Mouse (Mus musculus) 416B (cell line): Measurements from ENCODE around the gene Mrpl57.
"Not testable (repeated sequence)": the region's sequence is repeated elsewhere in the genome, so short reads cannot be mapped to it uniquely, and the experiment has no call there.

ENCODE experiments used
- DNase-seq: peaks from one replicate; pipeline ENCODE4 v3.0.0; 2011; ENCODE audit warnings: low read depth

The Mrpl57 gene

GRCm38 (mm10) chr14:57825788-57826751 lies at the start of gene Mrpl57, which contains the start of gene Ska3:
Mrpl57 (plus strand) TSS chr14:57826234.
Ska3 (minus strand) TSS chr14:57826185.
- DNase-seq: peak; percentile 94

DNA sequence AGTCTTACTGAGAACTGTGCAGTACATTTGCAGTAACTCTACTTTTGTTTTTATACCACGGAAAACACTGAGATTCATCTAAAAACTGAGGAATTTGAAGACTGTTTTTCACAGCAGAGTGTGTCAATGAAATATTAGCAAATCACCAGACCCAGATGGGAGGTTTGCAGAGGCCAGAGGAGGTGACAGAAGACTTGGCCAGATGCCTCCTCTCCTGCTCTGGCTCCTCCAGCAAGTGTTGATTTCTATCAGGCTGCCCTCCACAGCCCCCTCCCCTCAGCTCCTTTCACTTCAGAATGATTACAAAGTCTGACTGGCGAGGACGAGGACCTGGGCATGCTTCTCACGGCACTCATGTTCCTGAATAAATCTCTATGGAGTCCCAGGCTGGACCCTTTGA lies 38.6 kb upstream of the Mrpl57 start:
- DNase-seq: no peak

DNA sequence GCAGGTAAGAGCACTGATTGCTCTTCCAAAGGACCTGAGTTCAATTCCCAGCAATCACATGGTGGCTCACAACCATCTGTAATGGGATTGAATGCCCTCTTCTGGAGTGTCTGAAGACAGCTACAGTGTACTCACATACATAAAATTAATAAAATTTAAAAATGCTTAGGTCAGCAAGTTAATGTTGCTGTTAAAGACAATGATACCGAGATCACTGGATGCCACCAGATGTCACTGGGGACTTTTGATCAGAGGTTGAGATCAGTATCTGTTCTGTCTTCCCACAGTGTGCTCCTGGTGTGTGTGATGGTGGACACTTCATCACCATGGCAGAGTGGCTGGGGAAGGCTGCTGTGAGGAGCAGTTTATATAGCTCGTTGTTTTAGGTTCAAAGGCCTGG lies 36.7 kb upstream of the Mrpl57 start:
- DNase-seq: no peak

DNA sequence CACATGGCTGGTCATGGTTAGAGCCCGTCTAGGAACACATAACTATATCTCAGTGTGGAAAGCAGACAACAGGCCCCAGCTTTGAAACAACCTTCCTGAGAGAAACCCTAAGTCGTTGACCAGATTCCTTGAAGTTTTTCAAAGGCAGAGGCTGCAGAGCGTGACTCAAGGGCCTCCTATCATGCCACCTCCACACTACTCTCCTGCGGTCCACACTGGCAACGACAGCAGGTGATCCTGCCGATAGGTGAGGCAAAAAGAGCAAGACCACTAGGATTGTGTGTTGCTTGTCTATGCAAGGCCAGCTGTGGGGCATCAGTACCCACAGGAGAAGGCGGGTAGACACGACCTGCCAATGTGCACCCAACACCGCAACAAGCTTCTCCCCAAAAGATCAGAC lies 36.3 kb upstream of the Mrpl57 start:
- DNase-seq: no peak

- DNase-seq: no peak
Observed at GRCm38 (mm10) chr14:57791171-57791570, 34.9 kb upstream of the Mrpl57 start.

DNA sequence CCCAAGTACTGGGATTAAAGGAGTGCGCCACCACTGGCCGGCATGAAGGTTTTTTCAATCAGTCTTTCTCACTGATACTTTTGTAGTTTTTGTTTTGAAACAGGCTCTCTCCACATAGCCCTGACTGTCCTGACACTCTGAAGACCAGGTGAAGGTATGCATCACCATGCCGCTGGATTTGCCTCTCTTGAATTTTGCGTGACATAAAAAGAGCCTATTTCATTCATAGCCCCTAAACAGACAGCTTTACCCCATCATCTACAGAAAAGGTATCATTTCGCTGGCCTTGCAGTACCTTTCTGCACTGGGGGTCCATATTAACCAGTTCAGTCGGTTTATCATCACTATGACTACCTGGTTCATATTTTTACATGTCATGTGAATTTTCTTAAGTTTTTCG lies 28.5 kb upstream of the Mrpl57 start:
- no peak for DNase-seq

- peak; percentile 99 for DNase-seq
Observed at GRCm38 (mm10) chr14:57797991-57798931, 27.8 kb upstream of the Mrpl57 start, which contains the start of gene Sap18. Sap18 (plus strand) TSS chr14:57798180.

GRCm38 (mm10) chr14:57803731-57804130 lies 22.3 kb upstream of the Mrpl57 start:
- DNase-seq: no peak

DNA sequence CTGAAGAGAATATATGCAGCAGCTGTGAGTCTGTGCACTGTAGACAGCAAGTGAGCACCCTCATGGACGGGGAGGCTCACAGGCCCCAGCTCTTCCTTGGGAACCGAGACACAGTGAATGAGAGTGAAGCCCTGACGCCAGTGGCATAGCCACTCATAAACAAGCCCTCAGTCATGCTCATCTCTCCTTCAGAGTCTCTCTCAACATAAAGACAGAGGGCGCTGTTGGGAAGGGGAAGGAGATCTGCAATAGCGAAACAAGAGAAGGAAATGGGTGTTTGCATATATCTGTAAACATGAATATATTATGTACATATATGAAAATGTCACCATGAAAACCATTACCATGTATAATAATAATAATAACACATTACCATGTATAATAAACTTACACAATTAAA lies 17.5 kb upstream of the Mrpl57 start:
- DNase-seq: peak; percentile 79

GRCm38 (mm10) chr14:57810886-57811285 lies 15.1 kb upstream of the Mrpl57 start:
- no peak for DNase-seq

DNA sequence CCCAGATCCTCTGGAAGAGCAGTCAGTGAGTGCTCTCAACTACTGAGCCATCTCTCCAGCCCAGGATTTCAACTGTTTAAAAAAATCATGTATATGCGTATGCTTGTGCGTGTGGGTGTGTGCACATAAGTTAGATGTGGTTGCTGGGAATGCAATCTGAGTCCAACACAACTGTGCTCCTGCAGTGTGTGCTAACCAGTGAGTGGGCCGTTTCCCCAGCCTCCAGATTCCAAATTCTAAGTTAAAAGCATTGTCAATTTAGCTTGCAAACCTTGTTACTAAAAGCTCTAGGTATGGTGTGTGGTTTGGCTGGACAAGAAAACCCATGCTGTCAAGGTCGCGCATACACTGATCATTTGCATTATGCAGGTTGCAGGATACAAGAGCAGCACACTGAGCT lies 14.2 kb upstream of the Mrpl57 start:
- no peak for DNase-seq

DNA sequence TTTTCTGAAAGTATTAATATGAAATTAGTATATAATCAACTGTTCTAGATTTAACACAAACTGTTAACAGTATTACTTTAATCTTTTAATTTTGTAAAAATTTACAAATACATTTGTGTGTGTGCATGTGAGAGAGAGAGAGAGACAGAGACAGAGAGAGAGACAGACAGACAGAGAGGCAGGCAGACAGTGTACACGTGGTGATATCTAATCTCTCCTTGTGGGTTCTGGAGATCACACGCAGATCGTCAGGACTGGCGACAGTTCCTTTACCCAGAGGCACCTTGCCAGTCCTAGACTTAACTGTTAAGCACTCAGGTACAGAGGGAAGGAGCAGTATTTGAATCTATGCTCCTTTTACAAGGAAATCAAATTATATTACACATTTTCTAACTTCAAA lies 5.2 kb upstream of the Mrpl57 start:
- no peak for DNase-seq

DNA sequence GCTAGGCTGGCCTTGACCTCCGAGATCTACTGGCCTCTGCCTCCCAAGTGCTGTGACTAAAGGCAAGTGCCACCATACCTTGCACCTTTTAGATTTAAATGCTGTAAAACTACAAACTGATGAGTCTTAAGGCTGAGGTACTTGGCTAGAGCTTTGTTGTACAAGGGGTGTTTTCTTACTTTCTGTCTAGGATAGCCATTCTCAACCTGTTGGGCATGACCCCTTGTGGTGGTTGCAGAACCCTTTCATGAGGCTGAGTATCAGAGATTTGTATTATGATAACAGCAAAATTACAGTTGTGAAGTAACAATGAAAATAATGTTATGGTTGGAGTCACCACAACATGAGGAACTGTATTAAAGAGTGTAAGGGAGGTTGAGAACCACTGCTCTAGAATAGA lies 1.2 kb downstream of the Mrpl57 start:
- peak; percentile 66 for DNase-seq

DNA sequence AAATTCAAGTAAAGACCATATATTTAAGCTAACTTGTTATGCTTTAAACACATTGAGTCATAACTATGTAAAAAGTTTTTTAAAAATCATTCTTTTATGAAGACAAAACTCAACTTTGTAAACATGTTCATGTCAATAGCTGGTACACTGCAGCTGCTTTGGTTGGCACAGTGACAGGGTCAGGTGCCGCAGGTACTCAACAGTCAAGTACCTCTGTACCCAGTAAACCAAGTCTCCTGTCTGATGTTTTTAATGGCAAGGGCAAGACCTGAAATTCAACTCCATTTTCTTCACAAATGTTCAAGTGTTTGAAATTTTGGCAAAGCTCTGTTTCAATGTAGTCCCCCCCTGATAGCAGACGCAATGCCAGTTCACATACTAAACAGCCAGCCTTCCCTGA lies 7.5 kb downstream of the Mrpl57 start:
- DNase-seq: no peak

DNA sequence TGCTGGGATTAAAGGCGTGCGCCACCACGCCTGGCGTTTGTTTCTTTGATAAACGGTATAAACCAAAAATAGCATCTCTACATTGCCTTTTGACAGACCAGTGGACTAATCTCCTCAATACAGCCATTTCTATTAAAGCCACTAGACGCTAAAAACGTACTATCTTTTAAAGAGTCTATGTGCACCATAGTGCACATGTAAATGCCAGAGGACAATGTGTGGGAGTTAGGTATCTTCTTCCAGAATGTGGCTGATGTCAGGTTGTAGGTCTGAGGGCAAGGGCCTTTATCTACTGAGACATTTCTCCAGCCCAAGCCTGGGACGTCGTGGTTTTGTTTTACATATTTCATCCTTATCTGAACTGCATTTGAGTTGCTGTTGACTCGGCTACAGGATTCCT lies 9.1 kb downstream of the Mrpl57 start:
- no peak for DNase-seq

- DNase-seq: no peak
Observed at GRCm38 (mm10) chr14:57844535-57844934, 18.5 kb downstream of the Mrpl57 start.

- not testable (repeated sequence) for DNase-seq
Observed at GRCm38 (mm10) chr14:57848061-57848460, 22.0 kb downstream of the Mrpl57 start.

GRCm38 (mm10) chr14:57848646-57849045 lies 22.6 kb downstream of the Mrpl57 start:
- DNase-seq: no peak

GRCm38 (mm10) chr14:57850330-57850729 lies 24.3 kb downstream of the Mrpl57 start:
- peak; percentile 80 for DNase-seq

GRCm38 (mm10) chr14:57852961-57853360 lies 26.9 kb downstream of the Mrpl57 start:
- DNase-seq: no peak

DNA sequence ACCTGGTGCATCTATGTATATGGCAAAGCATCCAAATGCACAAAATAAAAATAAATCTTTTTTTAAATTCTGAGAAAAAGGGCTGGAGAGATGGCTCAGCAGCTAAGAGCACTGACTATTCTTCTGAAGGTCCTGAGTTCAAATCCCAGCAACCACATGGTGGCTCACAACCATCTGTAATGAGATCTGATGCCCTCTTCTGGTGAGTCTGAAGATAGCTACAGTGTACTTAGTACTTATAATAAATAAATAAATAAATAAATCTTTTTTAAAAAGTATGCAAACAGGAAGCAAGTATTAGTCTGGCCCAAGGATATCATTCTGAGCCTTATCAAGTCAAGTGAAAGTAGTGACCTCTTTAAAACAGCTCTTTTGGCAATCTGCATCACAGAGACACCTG lies 30.0 kb downstream of the Mrpl57 start:
- DNase-seq: not testable (repeated sequence)

DNA sequence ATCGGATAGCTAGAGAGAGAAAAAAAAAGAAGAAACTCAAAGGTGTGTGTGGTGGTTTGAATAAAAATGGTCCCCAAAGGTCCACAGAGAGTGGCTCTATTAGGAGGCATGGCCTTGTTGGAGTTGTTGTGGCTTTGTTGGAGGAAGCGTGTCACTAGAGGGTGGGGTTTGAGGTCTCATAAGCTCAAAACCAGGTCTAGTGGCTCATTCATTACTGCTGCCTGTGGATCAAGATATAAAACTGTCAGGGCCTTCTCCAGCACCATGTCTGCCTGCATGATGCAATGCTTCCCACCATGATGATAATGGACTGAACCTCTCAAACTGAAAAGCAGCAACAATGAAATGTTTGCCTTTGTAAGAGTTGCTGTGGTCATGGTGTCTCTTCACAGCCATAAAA lies 32.6 kb downstream of the Mrpl57 start:
- DNase-seq: peak; percentile 87

DNA sequence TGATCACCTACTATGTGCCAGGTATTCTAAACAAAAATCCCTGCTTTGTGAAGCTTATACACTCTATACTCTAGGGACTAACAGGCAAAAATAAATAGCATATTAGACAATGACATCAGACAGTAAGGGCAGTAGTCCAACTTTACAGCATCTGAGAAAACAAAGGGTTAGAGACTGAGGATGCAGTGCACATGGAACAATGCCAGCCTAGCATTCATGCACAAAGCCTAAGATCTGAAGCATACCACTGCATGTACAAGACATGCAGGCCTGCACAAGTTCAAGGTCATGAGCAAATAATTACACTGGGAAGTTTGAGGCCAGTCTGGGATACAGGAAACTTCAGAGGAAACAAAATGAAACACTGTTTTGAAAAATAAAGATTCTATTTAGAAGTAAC lies 33.5 kb downstream of the Mrpl57 start:
- DNase-seq: no peak
